Mouse (Mus musculus) natural killer cell, adult 2 months (primary cell): ENCODE results near the gene Gata2.

Source experiments
- DNase-seq, 2 experiments: peaks; one replicate each; pipeline ENCODE4 v3.0.0; 2022; ENCODE audit warnings: low spot score in 2 of 2

The Gata2 gene

DNA sequence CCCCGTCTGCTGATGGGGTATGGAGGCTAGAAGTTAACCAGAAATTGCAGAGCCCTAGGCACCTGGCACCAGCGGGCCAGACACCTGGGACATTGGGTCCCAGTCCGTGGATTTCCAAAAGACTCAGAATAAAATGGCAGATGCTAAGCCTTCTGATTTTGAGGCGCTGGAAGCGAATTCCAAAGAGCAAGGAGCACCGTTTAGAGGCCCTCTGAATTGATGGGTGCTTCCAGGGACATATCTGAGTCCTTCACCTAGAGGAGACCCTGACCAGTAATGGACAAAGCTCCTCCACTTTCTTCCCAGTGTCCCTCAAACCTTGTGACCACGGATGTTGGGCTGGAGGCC is 1.3 kb downstream of the Gata2 start:
- DNase-seq, result no peak

DNA sequence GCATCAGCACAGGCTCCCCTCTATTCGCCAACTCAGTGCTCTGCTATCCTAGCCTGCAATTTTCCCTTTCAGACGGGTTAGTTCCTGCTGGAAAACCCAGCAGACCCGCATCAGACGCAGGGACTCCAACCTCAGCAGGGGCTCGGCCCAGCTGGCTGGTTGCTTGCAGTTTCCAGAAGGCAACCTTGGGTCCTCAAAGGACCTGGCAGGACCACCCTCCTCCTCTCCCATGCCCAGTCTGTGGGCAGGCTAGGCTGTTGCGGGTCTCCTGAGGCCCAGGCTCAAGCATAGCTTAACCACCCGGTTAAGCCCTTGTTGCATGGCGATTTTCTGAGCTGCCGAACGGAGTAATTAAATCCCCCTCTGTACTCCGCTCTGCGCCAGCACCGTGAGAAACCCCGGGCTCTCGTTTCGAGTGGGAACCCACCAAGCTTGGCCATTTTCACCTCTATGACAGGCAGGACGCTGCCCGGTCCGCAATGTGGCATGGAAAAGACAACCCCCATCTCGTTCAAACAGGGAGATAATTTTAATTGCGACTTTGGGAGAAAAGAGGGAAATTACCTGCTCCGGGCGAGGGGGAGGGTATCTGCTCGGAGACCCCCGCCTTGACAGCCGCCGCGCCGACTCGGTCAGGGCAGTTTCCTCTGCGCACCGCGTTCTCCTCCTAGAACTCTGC is 2.5 kb downstream of the Gata2 start:
- no peak for DNase-seq

DNA sequence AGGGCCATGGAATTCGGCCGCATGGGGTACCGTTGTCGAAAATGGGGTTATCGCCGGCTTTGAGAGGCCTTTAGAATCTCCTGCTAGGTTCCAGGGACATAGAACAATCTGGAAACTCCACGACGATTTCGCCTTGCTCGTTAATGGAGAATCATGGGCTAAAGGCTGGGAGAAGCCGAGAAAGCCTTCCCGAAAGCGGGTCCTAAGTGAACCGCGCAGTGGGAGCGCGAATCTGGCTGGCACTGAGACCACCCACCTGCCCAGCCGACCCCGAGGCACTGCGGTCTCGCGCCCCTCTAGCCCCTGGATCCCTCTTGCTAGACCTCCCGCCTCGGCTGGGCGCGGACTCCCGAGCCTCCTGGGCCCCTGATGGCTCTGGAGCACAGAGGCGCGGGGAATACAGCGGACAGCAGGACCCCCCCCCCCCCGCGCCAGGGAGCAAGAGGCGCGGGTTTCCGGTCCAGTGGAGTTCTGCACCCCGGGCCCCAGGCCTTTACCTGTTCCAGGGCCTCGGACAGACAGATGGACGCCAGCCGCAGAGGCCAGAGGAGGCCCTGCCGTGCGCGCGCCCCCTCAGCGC is 3.1 kb downstream of the Gata2 start:
- no peak for DNase-seq

DNA sequence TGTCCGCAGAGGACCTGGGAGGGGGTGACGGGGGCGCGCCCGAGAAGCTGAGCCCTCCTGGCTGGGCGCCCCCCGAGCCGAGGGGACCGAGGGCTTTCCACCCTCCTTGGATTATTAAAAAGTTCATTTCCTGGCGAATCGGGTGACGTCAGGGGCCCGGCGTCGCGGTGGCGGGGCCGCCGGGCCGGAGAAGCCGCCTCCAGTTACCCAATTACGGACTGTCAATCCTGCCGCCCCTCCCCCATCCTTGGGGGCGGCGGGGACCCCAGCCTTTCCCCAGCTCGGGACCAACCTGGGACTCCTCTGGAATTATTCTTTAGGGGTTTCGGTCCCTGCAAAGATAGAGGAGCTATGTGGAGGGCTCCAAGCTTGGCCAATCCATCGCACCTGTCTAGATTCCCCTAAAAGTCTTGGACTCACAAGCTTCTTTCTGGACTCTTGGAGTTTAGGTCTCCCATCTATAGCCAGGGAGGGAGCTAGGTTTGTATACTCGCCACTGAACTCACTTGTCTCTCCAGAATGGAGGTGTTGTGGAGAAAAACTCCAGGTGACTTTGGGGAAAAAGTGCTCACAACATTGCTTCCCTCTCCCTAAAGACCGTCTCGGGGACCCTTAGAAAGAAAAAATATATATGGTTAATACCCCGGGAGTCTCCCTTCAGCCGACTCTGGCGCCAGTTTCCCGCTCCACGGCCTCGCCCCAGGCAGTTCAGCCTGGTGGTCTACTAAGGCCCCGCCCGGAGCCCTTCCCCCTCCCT is 3.8 kb downstream of the Gata2 start:
- DNase-seq, result no peak

DNA sequence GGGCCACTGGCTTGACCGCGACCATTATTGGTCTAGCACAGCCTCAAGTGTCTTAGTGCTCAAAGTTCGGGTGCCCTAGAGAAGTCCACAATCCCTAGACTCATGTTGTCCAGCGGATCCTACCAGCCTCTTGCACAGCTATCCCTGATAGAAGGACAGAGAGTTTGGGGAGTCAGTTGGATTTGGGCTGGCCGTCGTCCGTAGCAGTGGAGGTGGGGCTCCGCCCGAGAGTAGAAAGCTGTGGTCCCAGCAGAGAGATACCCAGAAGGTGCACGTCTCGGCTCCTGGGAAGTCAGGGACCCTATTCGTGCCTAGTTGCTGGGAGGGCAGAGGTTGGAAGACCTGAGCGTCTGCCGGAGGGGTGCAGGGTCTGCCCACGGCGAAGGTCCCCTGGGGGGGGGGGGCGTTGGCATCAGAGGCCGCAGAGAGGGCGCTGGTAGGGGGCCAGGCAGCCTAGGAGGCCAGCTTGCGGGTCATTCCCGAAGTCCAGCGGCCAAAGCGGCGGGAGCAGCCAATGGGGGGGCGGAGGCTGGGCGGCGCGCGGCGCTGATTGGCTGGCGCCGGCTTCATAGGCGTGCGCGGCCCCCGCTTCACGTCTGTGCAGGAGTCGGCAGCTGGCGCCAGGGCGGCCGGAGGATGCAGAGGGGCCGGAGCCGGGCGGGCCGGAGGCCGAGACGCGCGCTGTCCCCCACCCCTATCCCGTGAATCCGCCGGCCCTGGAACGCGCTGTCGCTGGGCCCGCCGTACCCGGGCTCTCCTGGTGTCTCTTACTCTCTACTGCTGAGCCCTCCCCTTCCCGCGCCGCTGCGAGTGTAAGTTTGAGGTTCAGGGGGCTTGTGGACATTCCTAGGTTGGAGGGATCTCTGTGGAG is 4.6 kb downstream of the Gata2 start:
- no peak for DNase-seq

DNA sequence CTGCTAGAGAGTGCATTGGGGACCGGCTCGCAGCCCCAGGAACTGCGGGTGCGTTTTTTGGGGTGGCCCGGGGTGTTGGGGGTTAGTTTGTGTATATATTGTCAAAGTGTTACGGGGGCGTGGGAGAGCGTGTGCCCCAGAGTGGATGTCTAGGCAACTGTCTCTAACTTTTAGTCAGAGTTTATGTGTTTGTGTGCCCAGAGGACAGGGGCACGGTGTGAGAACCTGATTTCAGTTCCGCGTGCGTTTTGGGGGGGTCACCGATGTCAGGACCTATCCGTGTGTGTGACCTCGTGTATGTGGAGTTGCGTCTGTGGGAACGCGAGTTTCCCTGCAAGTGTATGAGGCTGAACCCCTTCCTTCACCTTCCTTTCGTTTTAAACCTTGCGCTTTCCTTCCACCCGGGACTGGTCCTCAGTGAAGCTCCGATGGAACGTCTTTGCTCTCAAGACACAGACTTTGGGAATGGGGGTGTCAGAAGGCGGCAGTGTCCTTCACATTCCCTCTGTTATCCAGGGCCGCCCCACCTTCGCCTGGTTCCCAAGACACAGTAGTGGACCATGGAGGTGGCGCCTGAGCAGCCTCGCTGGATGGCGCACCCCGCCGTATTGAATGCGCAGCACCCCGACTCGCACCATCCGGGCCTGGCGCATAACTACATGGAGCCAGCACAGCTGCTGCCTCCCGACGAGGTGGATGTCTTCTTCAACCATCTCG is 5.5 kb downstream of the Gata2 start:
- DNase-seq, result no peak

DNA sequence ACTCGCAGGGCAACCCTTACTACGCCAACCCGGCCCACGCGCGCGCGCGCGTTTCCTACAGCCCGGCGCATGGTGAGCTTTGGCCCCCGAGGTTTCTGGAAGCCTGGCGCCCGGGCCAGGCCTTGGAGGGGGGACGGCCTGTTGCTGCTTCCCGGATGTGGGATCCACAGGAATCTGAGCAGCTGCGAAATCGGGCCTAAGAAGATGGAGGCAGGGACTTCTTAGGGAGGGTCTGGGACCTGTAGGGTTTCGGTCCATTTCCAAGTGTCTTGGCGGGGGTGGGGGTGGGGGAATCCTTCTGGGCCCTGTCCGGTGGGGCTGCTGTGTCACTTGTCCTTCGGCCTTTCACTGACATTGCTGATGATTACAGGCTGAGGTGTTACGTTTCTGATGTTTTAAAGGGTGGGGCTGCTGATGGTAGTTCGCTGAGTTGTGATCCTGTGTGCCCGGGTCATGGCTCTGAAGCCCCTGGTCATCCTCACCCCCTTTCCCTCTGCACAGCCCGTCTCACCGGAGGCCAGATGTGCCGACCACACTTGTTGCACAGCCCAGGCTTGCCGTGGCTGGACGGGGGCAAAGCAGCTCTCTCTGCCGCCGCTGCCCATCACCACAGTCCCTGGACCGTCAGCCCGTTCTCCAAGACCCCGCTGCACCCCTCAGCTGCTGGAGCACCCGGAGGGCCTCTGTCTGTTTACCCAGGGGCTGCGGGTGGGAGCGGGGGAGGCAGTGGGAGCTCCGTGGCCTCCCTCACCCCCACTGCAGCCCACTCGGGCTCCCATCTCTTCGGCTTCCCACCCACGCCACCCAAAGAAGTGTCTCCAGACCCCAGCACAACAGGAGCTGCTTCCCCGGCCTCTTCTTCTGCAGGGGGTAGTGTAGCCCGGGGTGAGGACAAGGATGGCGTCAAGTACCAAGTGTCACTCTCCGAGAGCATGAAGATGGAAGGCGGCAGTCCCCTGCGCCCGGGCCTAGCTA is 6.3 kb downstream of the Gata2 start:
- no peak for DNase-seq

DNA sequence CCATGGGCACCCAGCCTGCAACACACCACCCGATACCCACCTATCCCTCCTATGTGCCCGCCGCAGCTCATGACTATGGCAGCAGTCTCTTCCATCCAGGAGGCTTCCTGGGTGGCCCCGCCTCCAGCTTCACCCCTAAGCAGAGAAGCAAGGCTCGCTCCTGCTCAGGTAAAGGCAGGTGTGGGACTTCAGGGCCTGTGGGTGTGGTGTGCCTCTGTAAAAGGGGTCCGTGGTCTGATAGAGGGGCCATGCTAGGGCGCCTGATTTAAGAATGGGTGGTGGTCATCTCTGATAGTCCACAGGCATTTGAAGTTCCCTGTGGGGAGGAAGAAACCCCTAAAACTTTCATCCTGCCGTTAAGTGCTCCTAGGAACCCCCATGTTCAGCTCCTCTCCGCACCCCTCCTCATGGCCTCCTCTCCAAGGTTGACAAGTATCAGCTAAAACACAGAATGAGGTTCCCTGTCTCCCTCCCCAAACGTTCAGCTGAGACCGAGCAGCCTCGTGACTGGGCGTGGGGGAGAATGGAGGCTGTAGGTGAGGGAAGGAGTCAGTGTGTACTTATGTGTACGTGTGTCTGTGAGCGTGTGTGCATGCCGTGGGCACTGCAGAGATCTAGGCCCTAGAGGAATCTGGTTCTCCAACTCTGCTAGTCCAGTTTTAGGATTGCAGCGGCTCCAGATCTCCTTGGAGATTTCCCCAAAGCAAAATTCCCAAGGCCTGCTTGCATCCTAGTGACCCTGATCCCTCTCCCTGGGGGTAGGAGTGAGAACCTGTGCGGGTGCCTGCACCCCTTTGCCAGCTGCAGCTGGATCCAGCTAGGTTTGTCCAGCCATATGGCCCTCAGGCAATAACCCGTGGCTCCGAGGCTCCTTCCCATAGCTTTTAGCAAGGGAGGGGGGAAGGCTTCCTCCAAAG is 7.3 kb downstream of the Gata2 start:
- no peak for DNase-seq

DNA sequence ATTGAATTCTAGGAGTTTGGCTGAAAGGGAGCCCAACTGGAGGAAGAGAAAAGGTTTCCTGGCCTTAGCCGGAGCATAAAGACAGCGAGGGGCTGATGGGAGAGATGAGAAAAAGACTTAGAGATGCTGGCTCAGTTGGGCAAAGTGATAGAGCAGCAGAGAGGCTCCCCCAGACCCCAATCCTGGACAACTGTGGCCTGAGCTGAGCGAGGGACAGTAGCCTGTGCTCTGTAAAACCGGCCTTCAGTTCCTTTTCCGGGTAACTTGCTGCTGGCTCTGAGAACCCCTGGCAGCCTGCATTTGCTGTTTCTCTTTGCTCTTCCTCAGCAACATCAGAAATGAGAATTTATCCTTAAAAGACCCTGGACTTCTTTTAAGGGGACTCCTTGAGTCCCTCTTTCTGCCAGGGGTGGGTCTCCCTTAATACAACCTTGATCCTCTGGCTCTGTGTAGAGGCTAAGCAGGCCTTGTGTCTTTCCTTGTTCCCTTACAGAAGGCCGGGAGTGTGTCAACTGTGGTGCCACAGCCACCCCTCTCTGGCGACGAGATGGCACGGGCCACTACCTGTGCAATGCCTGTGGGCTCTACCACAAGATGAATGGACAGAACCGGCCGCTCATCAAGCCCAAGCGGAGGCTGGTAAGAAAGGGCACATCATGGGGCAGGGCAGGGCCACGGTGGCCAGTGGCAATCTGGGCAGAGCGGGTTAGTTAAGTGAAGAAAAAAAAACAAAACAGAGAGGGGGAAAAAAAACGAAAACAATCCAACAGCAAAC is 8.4 kb downstream of the Gata2 start:
- DNase-seq, result no peak

DNA sequence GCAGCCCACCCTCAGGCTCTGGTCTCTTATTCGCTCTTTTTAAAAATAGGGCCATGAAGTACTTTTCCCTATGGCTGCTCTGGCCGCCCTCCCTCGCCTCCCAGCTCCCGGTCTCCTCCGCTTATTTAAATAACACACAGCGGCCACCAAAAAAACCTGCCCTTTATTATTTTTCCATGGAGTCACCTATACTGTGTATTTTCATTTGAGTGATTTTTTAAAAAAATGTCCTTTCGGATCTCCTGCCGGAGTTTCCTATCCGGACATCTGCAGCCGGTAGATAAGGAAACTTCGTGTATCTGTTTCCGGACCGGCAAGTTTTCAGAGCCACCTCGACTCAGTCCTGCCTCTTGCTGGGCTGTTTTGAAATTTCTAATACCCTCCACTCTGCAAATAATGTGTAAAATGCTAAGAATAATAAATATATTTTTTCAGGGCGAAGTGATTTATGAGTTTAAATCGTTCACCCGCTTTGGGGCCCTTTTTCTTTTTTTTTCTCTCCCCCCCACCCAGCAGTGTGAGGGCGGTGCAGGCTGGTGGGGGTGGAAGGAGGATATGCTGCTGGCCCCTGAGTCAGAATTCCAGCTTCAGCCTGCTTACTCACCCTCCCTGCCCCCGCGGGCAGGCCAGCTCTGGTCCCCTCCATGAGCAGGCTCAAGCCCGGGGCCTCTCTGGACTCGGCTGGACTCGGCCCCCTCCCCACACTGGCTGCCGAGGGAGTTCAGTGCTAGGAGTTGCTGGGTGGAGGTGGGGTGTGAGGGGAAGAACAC is 9.4 kb downstream of the Gata2 start:
- DNase-seq, result no peak

DNA sequence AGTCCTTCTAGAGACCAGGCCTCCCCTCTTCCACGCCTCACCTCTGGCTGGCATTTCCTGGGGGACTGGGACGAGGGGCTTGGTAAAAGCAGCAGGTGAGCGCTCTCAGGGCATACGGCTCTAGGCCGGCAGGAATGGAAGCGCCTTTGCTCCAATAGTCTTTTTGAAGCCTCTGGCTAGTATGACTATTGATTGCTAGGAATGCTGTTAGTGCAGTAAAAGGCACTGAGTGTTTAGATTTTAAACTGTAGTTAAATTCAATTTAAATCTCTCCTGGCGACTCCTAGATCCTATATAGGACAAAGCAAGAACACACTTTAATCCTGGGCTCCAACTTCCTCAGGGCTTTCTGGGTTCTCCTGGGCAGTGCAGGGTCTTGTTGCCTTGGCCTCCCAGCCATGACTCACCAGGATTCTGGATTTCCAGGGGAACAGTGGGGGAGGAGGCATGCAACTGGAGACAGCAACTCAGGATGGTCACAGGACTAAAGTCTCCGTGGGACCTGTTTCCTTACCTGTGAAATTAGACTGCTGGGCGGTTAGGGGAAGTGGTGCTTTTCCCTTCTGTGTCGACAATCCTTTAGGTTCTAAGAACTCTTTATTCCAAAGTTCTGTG is 10.2 kb downstream of the Gata2 start:
- no peak for DNase-seq

DNA sequence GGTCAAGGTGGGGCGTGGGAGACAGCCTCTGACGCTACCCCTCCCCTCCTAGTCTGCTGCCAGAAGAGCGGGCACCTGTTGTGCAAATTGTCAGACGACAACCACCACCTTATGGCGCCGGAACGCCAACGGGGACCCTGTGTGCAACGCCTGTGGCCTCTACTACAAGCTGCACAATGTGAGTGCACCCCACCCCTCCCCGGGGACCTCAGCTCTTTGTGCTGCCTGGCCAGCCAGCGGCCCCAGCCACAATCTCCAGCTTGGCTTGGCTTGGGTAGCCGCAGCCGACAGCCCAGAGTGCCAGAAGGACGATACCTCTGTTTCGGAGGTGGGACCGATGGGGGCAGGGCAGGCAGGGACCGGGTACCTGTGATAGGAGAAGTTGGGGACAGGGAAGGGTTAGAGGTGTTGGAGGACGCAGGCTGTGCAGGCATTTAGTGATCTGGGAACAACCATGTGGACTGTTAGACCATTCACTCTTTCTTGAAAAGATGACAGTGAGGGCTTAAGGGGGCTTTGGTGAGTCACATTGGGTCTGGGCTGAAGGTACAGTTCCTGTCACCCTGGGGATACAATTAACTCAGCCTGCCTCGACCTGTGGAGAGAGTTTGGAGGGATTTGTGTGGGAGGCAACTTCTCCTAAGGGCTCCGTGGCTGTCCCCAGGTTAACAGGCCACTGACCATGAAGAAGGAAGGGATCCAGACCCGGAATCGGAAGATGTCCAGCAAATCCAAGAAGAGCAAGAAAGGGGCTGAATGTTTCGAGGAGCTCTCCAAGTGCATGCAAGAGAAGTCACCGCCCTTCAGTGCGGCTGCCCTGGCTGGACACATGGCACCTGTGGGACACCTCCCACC is 11.1 kb downstream of the Gata2 start:
- DNase-seq, result no peak

DNA sequence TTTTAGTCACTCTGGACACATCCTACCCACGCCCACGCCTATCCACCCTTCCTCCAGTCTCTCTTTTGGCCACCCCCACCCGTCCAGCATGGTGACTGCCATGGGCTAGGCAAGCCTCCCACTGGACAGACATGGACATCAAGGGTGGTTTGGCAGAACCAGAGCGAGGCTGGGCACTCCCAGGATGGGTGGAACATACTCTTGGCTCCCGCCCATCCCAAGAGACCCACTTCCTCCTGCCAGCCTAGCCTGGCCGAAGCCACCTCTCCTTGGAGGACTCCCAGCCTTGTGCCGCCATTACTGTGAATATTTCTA is 11.7 kb downstream of the Gata2 start:
- no peak for DNase-seq

DNA sequence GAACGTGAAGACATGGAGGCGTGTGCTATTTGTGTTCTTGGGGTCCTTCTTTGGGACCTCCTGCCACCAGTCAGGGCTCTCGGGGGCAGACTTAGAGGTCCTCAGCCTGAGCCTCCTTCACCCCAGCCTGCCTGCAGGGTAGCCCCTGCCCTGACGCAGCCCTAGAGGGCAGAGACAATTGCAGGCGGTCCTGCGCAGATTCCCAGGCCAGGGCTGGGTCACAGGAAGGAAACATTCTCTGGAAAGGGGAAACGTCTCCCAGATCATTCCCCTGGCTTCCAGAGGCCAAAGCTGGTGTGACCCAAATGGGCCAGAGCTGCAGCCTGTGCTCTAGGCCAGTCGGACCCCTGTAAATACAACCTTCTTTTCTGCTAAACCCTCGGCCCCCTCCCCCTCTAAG is 12.2 kb downstream of the Gata2 start:
- DNase-seq, result no peak

DNA sequence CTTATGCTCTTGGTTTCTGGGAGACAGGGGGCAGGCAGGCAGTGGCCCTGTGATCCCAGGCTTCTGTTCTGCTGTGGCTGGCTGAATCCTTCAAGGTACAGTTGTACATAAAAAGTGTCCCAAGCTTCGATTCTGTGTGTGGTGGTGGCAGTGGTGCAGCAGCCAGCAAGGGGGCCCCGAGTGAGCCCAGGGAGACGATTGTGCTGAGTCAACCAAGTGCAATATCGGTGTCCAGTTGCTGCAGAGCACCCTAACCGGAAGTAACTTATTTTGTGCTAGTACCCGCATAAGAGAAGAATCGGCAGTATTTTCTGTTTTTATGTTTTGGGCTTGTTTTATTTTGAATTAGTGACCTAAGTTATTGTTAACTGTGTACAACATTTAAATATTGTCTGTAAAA is 12.9 kb downstream of the Gata2 start:
- DNase-seq, result no peak

DNA sequence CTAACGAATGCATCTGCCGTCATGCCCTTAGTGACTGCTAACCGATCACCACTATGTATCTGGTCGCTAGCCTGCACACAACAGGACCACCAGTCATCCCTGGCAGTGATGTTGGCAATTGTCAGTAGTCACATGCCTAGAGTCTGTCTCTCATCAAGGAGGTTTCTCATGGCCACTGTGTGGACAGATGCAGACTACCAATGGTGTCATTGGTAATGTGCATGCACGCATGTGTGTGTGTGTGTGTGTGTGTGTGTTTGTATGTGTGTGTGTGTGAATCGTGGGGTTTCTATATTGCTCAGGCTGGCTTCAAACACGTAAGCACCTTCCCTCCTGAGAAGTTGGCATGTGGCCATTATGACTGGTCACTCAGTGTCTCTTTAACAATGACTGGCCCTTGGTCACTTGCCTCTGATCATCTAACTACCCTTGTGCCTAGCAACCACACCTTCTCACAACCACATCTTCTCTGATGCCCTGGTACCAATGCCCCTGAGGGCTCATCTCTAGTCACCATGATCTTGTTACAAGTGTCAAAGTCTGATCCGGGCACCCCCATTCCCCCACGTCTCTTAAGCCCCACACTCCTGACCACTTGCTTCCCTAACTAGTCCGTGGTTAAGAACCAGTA is 13.8 kb downstream of the Gata2 start:
- DNase-seq, result no peak
